Mouse (Mus musculus) neural tube, embryonic 11.5 days (tissue): Measurements from ENCODE around the gene Il15ra. TPM values are rescaled to one million over a fixed set of nuclear protein-coding genes. Genes with fewer than 3 reads are reported as not detected.

Experiments
- ATAC-seq: fragments of 200-750 bp; cut with Nextera tagmentation; 2 replicates; pipeline ENCODE4 v1.8.0; 2017; ENCODE audit warnings: moderate number of reproducible peaks, mild to moderate bottlenecking, moderate TSS enrichment, moderate library complexity; ENCODE audit not compliant: insufficient read depth, low FRiP score, low TSS enrichment
- DNase-seq: peaks from one replicate; pipeline ENCODE4 v3.0.0-alpha.2; 2015; ENCODE audit warnings: low spot score
- H3K27ac ChIP-seq: fragments of 300-500 bp; sonication (generic); 2 replicates; pipeline ENCODE4 v1.5.1; 2014; ENCODE audit warnings: low read depth, mild to moderate bottlenecking, low read length
- H3K27me3 ChIP-seq: fragments of 300-500 bp; sonication (generic); 2 replicates; pipeline ENCODE4 v1.6.1; 2014; ENCODE audit warnings: mild to moderate bottlenecking, low read length, mixed read lengths; ENCODE audit not compliant: control insufficient read depth, insufficient read depth
- H3K36me3 ChIP-seq: fragments of 300-500 bp; sonication (generic); 2 replicates; pipeline ENCODE4 v1.6.1; 2014; ENCODE audit warnings: mild to moderate bottlenecking, low read length, moderate library complexity, mixed read lengths; ENCODE audit not compliant: control insufficient read depth, insufficient read depth
- H3K4me1 ChIP-seq: fragments of 300-500 bp; sonication (generic); 2 replicates; pipeline ENCODE4 v1.6.1; 2014; ENCODE audit warnings: low read length, mixed read lengths; ENCODE audit not compliant: control insufficient read depth, insufficient read depth
- H3K4me2 ChIP-seq: fragments of 300-500 bp; sonication (generic); 2 replicates; pipeline ENCODE4 v1.6.1; 2014; ENCODE audit warnings: low read depth, mild to moderate bottlenecking, moderate library complexity
- H3K4me3 ChIP-seq: fragments of 300-500 bp; sonication (generic); 2 replicates; pipeline ENCODE4 v1.5.1; 2014; ENCODE audit warnings: low read depth, low read length
- H3K9ac ChIP-seq: fragments of 300-500 bp; sonication (generic); 2 replicates; pipeline ENCODE4 v1.6.1; 2014; ENCODE audit warnings: mild to moderate bottlenecking, low read length
- H3K9me3 ChIP-seq: fragments of 300-500 bp; sonication (generic); 2 replicates; pipeline ENCODE4 v1.6.1; 2016; ENCODE audit warnings: low read length; ENCODE audit not compliant: control insufficient read depth
- WGBS: fragments of 180-500 bp; shearing (Covaris S2); extraction: QIAGEN DNeasy Blood & Tissue Kit; methylation state at CpG from one replicate; pipeline ENCODE4 v1.1.7; 2014; 5-methylcytosine and 5-hydroxymethylcytosine counted together
- polyA plus RNA-seq: library from polyadenylated mRNA; unstranded; fragments of >200 nt; fragmentation: Nextera tagmentation; extraction: Ambion mirVana; gene quantifications from 2 replicates; pipeline ENCODE4 v1.2.1, GENCODE M21; 2014

Gene Il15ra
- polyA plus RNA-seq, 1 experiment from 2014 or later: 0.82 TPM

GRCm38 (mm10) chr2:11665326-11665725 lies 39.8 kb upstream of the Il15ra start:
- Histone ChIP-seq H3K4me3 (no peak overlapping the region), H3K27me3 (no peaks in the 10 kb centered on the region), H3K9me3 (no peaks in the 10 kb centered on the region), H3K27ac (no peak overlapping the region), H3K4me2 (no peak overlapping the region), H3K36me3 (no peaks in the 10 kb centered on the region), H3K9ac (no peak overlapping the region), H3K4me1 (no peaks in the 10 kb centered on the region)
- no peak for ATAC-seq
- no peak for DNase-seq
- WGBS: 86% methylated on average over 3 of the region's 3 CpGs

GRCm38 (mm10) chr2:11672144-11672543 lies 32.9 kb upstream of the Il15ra start:
- H3K27me3 ChIP-seq: no peaks in the 10 kb centered on the region

GRCm38 (mm10) chr2:11679626-11680025 lies 25.5 kb upstream of the Il15ra start:
- DNase-seq (no peak), ATAC-seq (no peak)
- Histone ChIP-seq H3K4me2 (no peak overlapping the region), H3K27ac (no peak overlapping the region), H3K36me3 (no peaks in the 10 kb centered on the region), H3K9ac (no peak overlapping the region), H3K9me3 (no peaks in the 10 kb centered on the region), H3K27me3 (no peaks in the 10 kb centered on the region), H3K4me3 (no peak overlapping the region), H3K4me1 (no peaks in the 10 kb centered on the region)
- WGBS: 80% methylated on average over 7 of the region's 7 CpGs

More at GRCm38 (mm10) chr2:11672144-11672543, 32.9 kb upstream of the Il15ra start:
- Histone ChIP-seq H3K4me3 (no peak overlapping the region), H3K9me3 (no peaks in the 10 kb centered on the region), H3K4me1 (no peaks in the 10 kb centered on the region), H3K9ac (no peak overlapping the region), H3K4me2 (no peak overlapping the region), H3K27ac (no peak overlapping the region), H3K36me3 (no peaks in the 10 kb centered on the region)
- ATAC-seq: no peak
- WGBS: 26% methylated on average over 3 of the region's 3 CpGs
- DNase-seq: no peak

GRCm38 (mm10) chr2:11682712-11683111 lies 22.4 kb upstream of the Il15ra start:
- WGBS: 58% methylated on average over 4 of the region's 4 CpGs
- ATAC-seq: no peak

GRCm38 (mm10) chr2:11686512-11686911 lies 18.6 kb upstream of the Il15ra start:
- no peak for DNase-seq
- 87% methylated on average over 4 of the region's 4 CpGs for WGBS
- no peak overlapping the region for H3K27ac ChIP-seq
- H3K4me2 ChIP-seq: no peak overlapping the region
- no peaks in the 10 kb centered on the region for H3K4me1 ChIP-seq
- H3K9ac ChIP-seq: no peak overlapping the region
- H3K36me3 ChIP-seq: no peaks in the 10 kb centered on the region
- no peak for ATAC-seq
- no peaks in the 10 kb centered on the region for H3K9me3 ChIP-seq
- H3K27me3 ChIP-seq: no peaks in the 10 kb centered on the region
- no peak overlapping the region for H3K4me3 ChIP-seq

More at GRCm38 (mm10) chr2:11682712-11683111, 22.4 kb upstream of the Il15ra start:
- no peak overlapping the region for H3K27ac ChIP-seq
- no peak for DNase-seq
- H3K4me2 ChIP-seq: no peak overlapping the region
- no peaks in the 10 kb centered on the region for H3K36me3 ChIP-seq
- H3K9me3 ChIP-seq: no peaks in the 10 kb centered on the region
- no peaks in the 10 kb centered on the region for H3K27me3 ChIP-seq
- no peaks in the 10 kb centered on the region for H3K4me1 ChIP-seq
- H3K4me3 ChIP-seq: no peak overlapping the region
- H3K9ac ChIP-seq: no peak overlapping the region

- Histone ChIP-seq H3K27ac (no peak overlapping the region), H3K27me3 (no peaks in the 10 kb centered on the region), H3K4me3 (no peak overlapping the region), H3K9me3 (no peaks in the 10 kb centered on the region), H3K4me2 (no peak overlapping the region), H3K4me1 (no peaks in the 10 kb centered on the region), H3K9ac (no peak overlapping the region), H3K36me3 (no peaks in the 10 kb centered on the region)
- DNase-seq: no peak
- WGBS: 36% methylated on average over 3 of the region's 3 CpGs
- ATAC-seq: no peak
Measured at GRCm38 (mm10) chr2:11687436-11687835, 17.7 kb upstream of the Il15ra start.

GRCm38 (mm10) chr2:11690201-11690890 lies 14.7 kb upstream of the Il15ra start:
- Histone ChIP-seq H3K4me1 (no peaks in the 10 kb centered on the region), H3K4me2 (no peak overlapping the region), H3K9ac (no peak overlapping the region), H3K36me3 (no peaks in the 10 kb centered on the region), H3K9me3 (no peaks in the 10 kb centered on the region), H3K4me3 (no peak overlapping the region), H3K27me3 (no peaks in the 10 kb centered on the region), H3K27ac (no peak overlapping the region)
- WGBS: 77% methylated on average over 8 of the region's 8 CpGs
- ATAC-seq (no peak), DNase-seq (no peak)

- no peak for DNase-seq
- Histone ChIP-seq H3K9me3 (no peaks in the 10 kb centered on the region), H3K4me2 (no peak overlapping the region), H3K4me3 (no peak overlapping the region), H3K27ac (no peak overlapping the region), H3K36me3 (no peaks in the 10 kb centered on the region), H3K4me1 (no peaks in the 10 kb centered on the region), H3K9ac (no peak overlapping the region), H3K27me3 (no peaks in the 10 kb centered on the region)
- WGBS: 93% methylated on average over 4 of the region's 4 CpGs
- ATAC-seq: no peak
Measured at GRCm38 (mm10) chr2:11693352-11693751, 11.7 kb upstream of the Il15ra start.

GRCm38 (mm10) chr2:11694104-11694503 lies 11.0 kb upstream of the Il15ra start:
- no peak overlapping the region for H3K27ac ChIP-seq
- ATAC-seq: no peak
- no peaks in the 10 kb centered on the region for H3K27me3 ChIP-seq
- 93% methylated on average over 1 of the region's 2 CpGs for WGBS
- H3K4me3 ChIP-seq: no peak overlapping the region
- no peaks in the 10 kb centered on the region for H3K36me3 ChIP-seq
- no peak overlapping the region for H3K4me2 ChIP-seq
- H3K9me3 ChIP-seq: no peaks in the 10 kb centered on the region
- H3K4me1 ChIP-seq: no peaks in the 10 kb centered on the region
- no peak overlapping the region for H3K9ac ChIP-seq
- no peak for DNase-seq
